Mouse (Mus musculus) olfactory bulb, adult 2 months (tissue): ENCODE results near the gene Gm5617.

Experiments
- CTCF ChIP-seq: fragments of 200-500 bp; IDR thresholded peaks from 2 replicates; pipeline ENCODE4 v1.5.1; 2012; ENCODE audit warnings: low read depth, mild to moderate bottlenecking, low read length, moderate library complexity; ENCODE audit not compliant: insufficient read depth
- POLR2A ChIP-seq: fragments of 200-500 bp; IDR thresholded peaks from 2 replicates; pipeline ENCODE4 v1.6.1; 2012; ENCODE audit warnings: mild to moderate bottlenecking, low read depth, low read length, moderate library complexity; ENCODE audit not compliant: insufficient read depth

- TF ChIP-seq CTCF (no peak), POLR2A (no peak)
These were observed 298 bp downstream of the Gm5617 start for GRCm38 (mm10) chr9:48495548-48495932.
